Mouse (Mus musculus) heart, embryonic 15.5 days (tissue): ENCODE results near the gene Gnb4. TPM values are rescaled to one million over a fixed set of nuclear protein-coding genes. Genes with fewer than 3 reads are reported as not detected.

Experiments
- ATAC-seq: fragments of 200-750 bp; cut with Nextera tagmentation; replicated peaks from 2 replicates; pipeline ENCODE4 v1.8.0; 2017; ENCODE audit warnings: low read depth, moderate TSS enrichment; ENCODE audit not compliant: insufficient number of reproducible peaks, insufficient read depth, low FRiP score
- H3K27ac ChIP-seq: fragments of 300-500 bp; sonication (generic); 2 replicates; pipeline ENCODE4 v1.5.1; 2015; ENCODE audit warnings: mild to moderate bottlenecking, inconsistent platforms
- H3K27me3 ChIP-seq: fragments of 300-500 bp; sonication (generic); 2 replicates; pipeline ENCODE4 v1.6.1; 2015; ENCODE audit warnings: inconsistent platforms
- H3K36me3 ChIP-seq: fragments of 300-500 bp; sonication (generic); 2 replicates; pipeline ENCODE4 v1.6.1; 2015; ENCODE audit warnings: mild to moderate bottlenecking, inconsistent platforms
- H3K4me1 ChIP-seq: fragments of 300-500 bp; sonication (generic); replicated peaks from 2 replicates; pipeline ENCODE4 v1.6.1; 2015; ENCODE audit warnings: inconsistent platforms
- H3K4me2 ChIP-seq: fragments of 300-500 bp; sonication (generic); 2 replicates; pipeline ENCODE4 v1.6.1; 2015; ENCODE audit warnings: inconsistent platforms, mild to moderate bottlenecking, moderate library complexity
- H3K4me3 ChIP-seq: fragments of 300-500 bp; sonication (generic); 2 replicates; pipeline ENCODE4 v1.5.1; 2015; ENCODE audit warnings: mild to moderate bottlenecking, inconsistent platforms
- H3K9ac ChIP-seq: fragments of 300-500 bp; sonication (generic); 2 replicates; pipeline ENCODE4 v1.6.1; 2015; ENCODE audit warnings: mild to moderate bottlenecking, inconsistent platforms
- H3K9me3 ChIP-seq: fragments of 300-500 bp; sonication (generic); replicated peaks from 2 replicates; pipeline ENCODE4 v1.6.1; 2016; ENCODE audit warnings: inconsistent platforms
- WGBS: fragments of 180-500 bp; shearing (Covaris S2); methylation state at CpG from one replicate; pipeline ENCODE4 v1.1.7; 2015; ENCODE audit warnings: mixed read lengths; 5-methylcytosine and 5-hydroxymethylcytosine counted together
- polyA plus RNA-seq: library from polyadenylated mRNA; unstranded; fragments of >200 nt; fragmentation: Nextera tagmentation; extraction: Ambion mirVana; gene quantifications from 2 replicates; pipeline ENCODE4 v1.2.1, GENCODE M21; 2015

The Gnb4 gene
- polyA plus RNA-seq, 1 experiment from 2014 or later, result 56.5 TPM

DNA sequence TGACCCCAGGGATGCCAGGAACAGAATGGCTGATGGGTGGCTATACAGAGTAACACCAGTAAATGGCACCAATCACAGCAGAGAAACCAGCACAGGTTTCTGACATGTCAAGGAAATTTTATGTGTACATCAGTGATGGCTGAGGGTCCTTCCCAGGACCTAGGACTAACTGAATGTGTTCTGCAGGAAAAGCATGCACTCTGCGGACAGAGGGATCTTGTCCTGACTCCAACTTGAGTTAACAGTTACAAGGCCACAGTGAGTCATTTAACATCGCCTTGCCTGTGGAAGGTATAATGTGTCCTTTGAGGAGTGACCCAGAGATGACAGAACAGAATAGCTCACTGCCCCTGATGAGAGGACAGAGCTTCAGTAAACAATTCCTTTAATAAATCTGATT, 1.6 kb downstream of the Gnb4 start:
- H3K9me3 ChIP-seq, result no peaks in the 10 kb centered on the region
- H3K27me3 ChIP-seq, result no peaks in the 10 kb centered on the region
- peak overlapping the region; percentile 36 for H3K4me2 ChIP-seq
- no peak overlapping the region for H3K27ac ChIP-seq
- no peak overlapping the region for H3K9ac ChIP-seq
- 0 out of 2 replicates have a peak overlapping the region, but pooled peaks have one; percentile 18 for H3K4me3 ChIP-seq
- 71% methylated on average over 2 of the region's 2 CpGs for WGBS
- peaks cover 19% of the 10 kb centered on the region; the same call in 1 of the 2 replicates for H3K4me1 ChIP-seq
- ATAC-seq, result no peak
- peaks cover 3% of the 10 kb centered on the region; the same call in 1 of the 2 replicates for H3K36me3 ChIP-seq

- H3K4me3 ChIP-seq, result no peak overlapping the region
- 74% methylated on average over 11 of the region's 11 CpGs for WGBS
Measured at GRCm38 (mm10) chr3:32611606-32612170, 4.7 kb downstream of the Gnb4 start.

GRCm38 (mm10) chr3:32610560-32610959, 5.8 kb downstream of the Gnb4 start:
- Histone ChIP-seq H3K36me3 (peaks cover 3% of the 10 kb centered on the region; the same call in 1 of the 2 replicates), H3K27ac (no peak overlapping the region), H3K4me2 (no peak overlapping the region), H3K4me1 (0 out of 2 replicates have a peak, but pooled peaks cover 12% of the 10 kb centered on the region), H3K27me3 (no peaks in the 10 kb centered on the region), H3K9ac (no peak overlapping the region), H3K9me3 (no peaks in the 10 kb centered on the region), H3K4me3 (no peak overlapping the region)
- WGBS, result 22% methylated on average over 7 of the region's 7 CpGs
- ATAC-seq, result no peak; the same call in 1 of the 2 replicates

More at GRCm38 (mm10) chr3:32611606-32612170, 4.7 kb downstream of the Gnb4 start:
- H3K4me2 ChIP-seq, result no peak overlapping the region
- no peaks in the 10 kb centered on the region for H3K27me3 ChIP-seq
- H3K9me3 ChIP-seq, result no peaks in the 10 kb centered on the region
- H3K27ac ChIP-seq, result no peak overlapping the region
- ATAC-seq, result no peak
- H3K36me3 ChIP-seq, result peaks cover 3% of the 10 kb centered on the region; the same call in 1 of the 2 replicates
- no peak overlapping the region for H3K9ac ChIP-seq
- 0 out of 2 replicates have a peak, but pooled peaks cover 14% of the 10 kb centered on the region for H3K4me1 ChIP-seq

DNA sequence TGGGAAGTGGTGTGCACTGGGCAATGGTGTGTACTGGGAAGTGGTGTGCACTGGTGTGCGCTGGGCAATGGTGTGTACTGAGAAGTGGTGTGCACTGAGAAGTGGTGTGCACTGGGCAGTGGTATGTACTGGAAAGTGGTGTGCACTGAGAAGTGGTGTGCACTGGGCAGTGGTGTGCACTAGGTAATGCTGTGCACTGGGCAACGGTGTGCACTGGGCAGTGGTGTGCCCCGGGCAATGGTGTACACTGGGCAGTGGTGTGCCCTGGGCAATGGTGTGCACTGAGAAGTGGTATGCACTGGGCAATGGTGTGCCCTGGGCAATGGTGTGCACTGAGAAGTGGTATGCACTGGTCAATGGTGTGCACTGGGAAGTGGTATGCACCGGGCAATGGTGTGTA, 7.2 kb downstream of the Gnb4 start:
- Histone ChIP-seq H3K4me2 (no peak overlapping the region), H3K4me1 (0 out of 2 replicates have a peak, but pooled peaks cover 8% of the 10 kb centered on the region), H3K4me3 (no peak overlapping the region), H3K9me3 (no peaks in the 10 kb centered on the region), H3K27ac (no peak overlapping the region), H3K36me3 (peaks cover 3% of the 10 kb centered on the region; the same call in 1 of the 2 replicates), H3K27me3 (no peaks in the 10 kb centered on the region), H3K9ac (no peak overlapping the region)
- 0 out of 2 replicates have a peak, but pooled peaks have one; percentile 7 for ATAC-seq
- 93% methylated on average over 4 of the region's 4 CpGs for WGBS

DNA sequence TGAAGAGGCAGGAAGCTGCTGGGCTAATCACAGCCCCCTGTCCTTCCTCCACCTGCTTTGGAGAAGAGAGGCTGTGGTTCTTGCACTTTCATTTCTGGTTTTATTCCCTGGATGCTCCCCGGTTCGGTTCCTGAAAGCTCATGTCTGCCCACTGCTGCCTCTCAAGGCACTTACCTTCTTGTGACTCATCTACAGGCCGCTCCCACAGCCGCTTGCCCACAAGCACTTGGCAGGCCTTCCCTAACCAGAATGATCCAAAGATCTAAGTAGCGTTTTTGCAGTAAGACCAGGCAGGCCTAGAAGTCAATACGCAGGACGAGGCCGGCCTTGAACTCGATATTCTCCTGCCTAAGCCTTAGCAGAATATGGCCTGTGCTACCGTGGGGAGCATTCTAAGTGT, 15.3 kb downstream of the Gnb4 start:
- no peaks in the 10 kb centered on the region; the same call in 1 of the 2 replicates for H3K36me3 ChIP-seq
- H3K4me2 ChIP-seq, result no peak overlapping the region
- 86% methylated on average over 10 of the region's 10 CpGs for WGBS
- H3K27ac ChIP-seq, result no peak overlapping the region
- no peaks in the 10 kb centered on the region for H3K27me3 ChIP-seq
- no peak for ATAC-seq
- no peak overlapping the region for H3K9ac ChIP-seq
- H3K4me1 ChIP-seq, result no peaks in the 10 kb centered on the region
- H3K9me3 ChIP-seq, result no peaks in the 10 kb centered on the region
- no peak overlapping the region for H3K4me3 ChIP-seq

DNA sequence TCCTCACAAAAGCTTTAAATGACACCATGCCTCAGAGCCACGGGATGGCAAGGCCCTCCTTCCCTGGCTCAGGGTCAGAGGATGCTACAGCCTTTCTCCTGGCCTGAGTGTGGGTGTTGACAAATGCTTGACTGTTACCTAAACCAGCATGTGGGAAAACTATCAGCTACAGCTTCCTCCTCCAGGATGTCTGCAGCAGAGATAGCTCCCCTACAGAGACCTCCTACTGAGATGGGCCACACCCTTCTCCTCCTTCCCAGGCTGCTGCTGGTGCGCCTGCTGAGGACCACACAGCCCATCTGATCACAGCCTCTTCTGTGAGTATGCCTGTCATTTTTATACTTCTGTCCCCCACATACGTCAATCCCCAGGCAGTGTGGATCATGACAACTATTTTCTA, 17.1 kb downstream of the Gnb4 start:
- Histone ChIP-seq H3K27me3 (no peaks in the 10 kb centered on the region), H3K27ac (no peak overlapping the region)
- 51% methylated on average over 3 of the region's 3 CpGs for WGBS

DNA sequence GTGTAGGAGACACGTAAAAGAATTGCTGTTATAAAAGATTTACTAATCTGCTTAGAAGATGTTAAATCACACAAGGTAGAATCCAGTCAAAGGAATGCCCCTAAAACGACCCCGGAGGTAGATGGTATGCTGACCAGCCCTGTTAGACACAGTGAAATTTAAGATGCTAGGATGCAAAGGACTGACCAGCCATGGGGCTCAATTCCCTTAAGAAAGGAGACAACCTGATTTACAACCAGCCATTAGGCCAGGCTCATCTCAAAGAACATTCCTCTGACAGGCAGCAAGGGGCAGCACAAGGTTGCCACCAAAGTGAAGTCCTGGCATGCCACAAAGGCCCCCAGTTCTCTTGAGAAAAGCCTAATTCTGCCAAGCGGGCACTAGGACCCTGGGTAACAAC, 21.3 kb downstream of the Gnb4 start:
- ATAC-seq, result no peak
- Histone ChIP-seq H3K4me2 (no peak overlapping the region), H3K36me3 (peaks cover 4% of the 10 kb centered on the region), H3K27me3 (no peaks in the 10 kb centered on the region), H3K27ac (no peak overlapping the region), H3K4me1 (no peaks in the 10 kb centered on the region), H3K9me3 (no peaks in the 10 kb centered on the region), H3K9ac (no peak overlapping the region), H3K4me3 (no peak overlapping the region)
- 85% methylated on average over 4 of the region's 4 CpGs for WGBS

More for the DNA sequence above, 17.1 kb downstream of the Gnb4 start:
- Histone ChIP-seq H3K36me3 (peaks cover under 1% of the 10 kb centered on the region), H3K9ac (no peak overlapping the region), H3K9me3 (no peaks in the 10 kb centered on the region), H3K4me2 (no peak overlapping the region), H3K4me3 (no peak overlapping the region), H3K4me1 (no peaks in the 10 kb centered on the region)
- no peak for ATAC-seq

DNA sequence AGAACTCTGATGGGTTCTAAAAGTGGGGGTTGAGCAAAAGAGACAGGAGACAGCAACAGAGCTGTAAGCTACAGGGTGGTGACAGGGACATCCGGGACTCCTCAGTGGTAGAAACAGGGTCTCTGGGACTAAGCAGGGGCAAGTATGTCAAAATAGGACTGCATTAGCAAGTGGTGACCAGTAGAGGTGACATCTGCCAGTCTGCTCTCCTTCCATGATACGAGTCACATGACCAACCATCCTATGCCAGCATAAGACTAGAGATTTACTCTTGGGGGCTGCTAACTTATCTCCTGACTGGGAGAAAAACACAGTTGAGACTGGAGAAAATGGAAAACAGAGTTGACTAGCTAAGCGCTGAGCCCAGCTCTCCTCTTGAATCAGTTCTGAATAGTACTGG, 30.1 kb downstream of the Gnb4 start:
- Histone ChIP-seq H3K27ac (no peak overlapping the region), H3K4me1 (no peaks in the 10 kb centered on the region), H3K4me2 (no peak overlapping the region), H3K36me3 (peaks cover 73% of the 10 kb centered on the region), H3K9me3 (no peaks in the 10 kb centered on the region), H3K4me3 (no peak overlapping the region), H3K27me3 (no peaks in the 10 kb centered on the region), H3K9ac (no peak overlapping the region)
- 86% methylated on average over 3 of the region's 3 CpGs for WGBS
- ATAC-seq, result no peak

DNA sequence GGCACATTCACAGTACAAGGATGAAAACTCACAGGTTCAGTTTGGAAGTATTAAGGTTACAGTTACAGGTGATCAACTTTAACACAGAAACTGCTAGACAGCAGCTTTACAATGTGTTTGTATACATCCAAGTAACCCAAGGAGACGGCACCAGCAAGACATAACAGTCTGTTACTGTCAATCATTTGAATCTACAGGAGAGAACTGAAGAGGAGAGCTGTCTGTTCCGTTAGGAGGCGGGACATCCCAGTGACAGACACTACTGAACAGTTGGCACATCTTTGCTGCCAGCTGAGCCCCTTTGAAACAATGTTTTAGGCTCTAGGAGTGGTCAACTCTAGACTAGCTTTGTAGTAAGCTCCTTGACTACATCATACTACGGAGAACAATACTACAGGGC, 32.9 kb downstream of the Gnb4 start:
- WGBS, result 90% methylated on average over 4 of the region's 4 CpGs
- Histone ChIP-seq H3K4me2 (no peak overlapping the region), H3K9ac (no peak overlapping the region), H3K27ac (no peak overlapping the region), H3K27me3 (no peaks in the 10 kb centered on the region), H3K4me1 (peaks cover 3% of the 10 kb centered on the region), H3K36me3 (peaks cover 60% of the 10 kb centered on the region), H3K4me3 (no peak overlapping the region), H3K9me3 (no peaks in the 10 kb centered on the region)
- ATAC-seq, result no peak

DNA sequence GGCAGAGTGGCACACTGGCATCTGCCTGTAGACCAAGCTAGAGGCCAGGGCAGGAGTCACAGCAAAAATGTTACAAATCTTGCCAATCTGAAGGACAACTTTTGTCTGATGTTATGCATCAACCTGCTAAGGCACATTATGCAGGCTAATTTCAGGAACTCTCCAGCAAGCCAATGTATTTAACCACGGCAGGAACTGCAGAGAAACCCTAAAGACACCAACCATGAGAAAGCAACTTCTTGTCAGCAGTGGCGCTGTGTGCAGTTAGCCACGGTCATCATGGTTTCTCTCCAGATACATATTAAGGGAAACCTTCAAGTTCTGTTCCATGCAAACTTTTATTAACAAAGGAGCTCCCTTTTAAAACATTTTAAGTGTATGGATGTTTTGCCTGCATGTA, 34.5 kb downstream of the Gnb4 start:
- Histone ChIP-seq H3K9ac (no peak overlapping the region), H3K4me3 (no peak overlapping the region), H3K4me2 (no peak overlapping the region), H3K27ac (no peak overlapping the region), H3K9me3 (no peaks in the 10 kb centered on the region), H3K27me3 (no peaks in the 10 kb centered on the region), H3K36me3 (peaks cover 52% of the 10 kb centered on the region), H3K4me1 (peaks cover 3% of the 10 kb centered on the region)
- 83% methylated on average over 3 of the region's 3 CpGs for WGBS
- ATAC-seq, result no peak

DNA sequence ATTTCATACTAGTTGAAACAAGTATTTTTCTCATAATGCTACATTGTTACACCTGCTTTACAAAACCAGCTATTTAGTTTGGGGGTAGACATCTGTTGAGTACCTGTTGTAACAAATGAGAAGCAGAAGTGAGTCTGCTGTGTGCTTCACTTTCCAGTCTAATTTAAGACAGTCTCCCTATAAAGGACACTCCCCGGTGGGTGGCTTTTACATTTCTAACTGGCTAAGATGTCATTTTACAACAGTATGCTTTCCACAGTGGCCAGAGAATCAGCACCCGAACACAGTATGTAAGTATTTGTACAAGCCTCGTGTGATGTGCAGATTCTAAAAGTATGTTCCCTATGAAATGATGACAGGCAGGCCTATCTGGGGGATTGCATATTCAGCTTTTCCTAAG, 35.6 kb downstream of the Gnb4 start:
- no peak for ATAC-seq
- Histone ChIP-seq H3K9ac (no peak overlapping the region), H3K9me3 (no peaks in the 10 kb centered on the region), H3K4me2 (no peak overlapping the region), H3K4me3 (no peak overlapping the region), H3K27me3 (no peaks in the 10 kb centered on the region), H3K36me3 (peaks cover 52% of the 10 kb centered on the region), H3K4me1 (peaks cover 3% of the 10 kb centered on the region), H3K27ac (no peak overlapping the region)
- 68% methylated on average over 3 of the region's 3 CpGs for WGBS

DNA sequence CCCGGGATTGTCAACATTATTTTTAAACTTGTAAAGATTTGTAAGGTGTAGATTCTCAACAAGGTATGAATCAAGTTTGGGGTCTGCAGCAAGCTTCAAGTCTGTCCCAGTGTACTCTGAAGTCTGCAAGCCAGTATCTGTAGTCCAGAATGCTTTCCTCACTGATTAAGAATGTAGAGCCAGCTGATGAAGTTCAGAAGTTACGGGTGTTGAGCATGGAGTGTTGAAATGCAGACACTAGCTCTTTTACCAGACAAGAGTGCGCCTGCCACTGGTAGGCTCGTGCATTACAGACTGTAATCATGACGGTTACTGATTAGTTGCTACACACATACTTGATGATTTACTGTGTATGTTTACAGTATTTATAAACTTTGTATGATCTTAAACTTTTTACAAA, 37.6 kb downstream of the Gnb4 start:
- H3K9me3 ChIP-seq, result no peaks in the 10 kb centered on the region
- H3K27ac ChIP-seq, result peak overlapping the region; percentile 24; the same call in 1 of the 2 replicates
- no peak for ATAC-seq
- H3K36me3 ChIP-seq, result peaks cover 59% of the 10 kb centered on the region
- H3K4me1 ChIP-seq, result peaks cover 3% of the 10 kb centered on the region
- no peak overlapping the region for H3K9ac ChIP-seq
- 37% methylated on average over 5 of the region's 5 CpGs for WGBS
- H3K27me3 ChIP-seq, result no peaks in the 10 kb centered on the region
- H3K4me3 ChIP-seq, result no peak overlapping the region
- H3K4me2 ChIP-seq, result no peak overlapping the region
